Mouse (Mus musculus): ENCODE data around the gene 9930021J03Rik. TPM values are rescaled to one million over a fixed set of nuclear protein-coding genes. Genes with fewer than 3 reads are reported as not detected.

Gene 9930021J03Rik
- polyA plus RNA-seq, 1 experiment = 33.7 TPM

DNA sequence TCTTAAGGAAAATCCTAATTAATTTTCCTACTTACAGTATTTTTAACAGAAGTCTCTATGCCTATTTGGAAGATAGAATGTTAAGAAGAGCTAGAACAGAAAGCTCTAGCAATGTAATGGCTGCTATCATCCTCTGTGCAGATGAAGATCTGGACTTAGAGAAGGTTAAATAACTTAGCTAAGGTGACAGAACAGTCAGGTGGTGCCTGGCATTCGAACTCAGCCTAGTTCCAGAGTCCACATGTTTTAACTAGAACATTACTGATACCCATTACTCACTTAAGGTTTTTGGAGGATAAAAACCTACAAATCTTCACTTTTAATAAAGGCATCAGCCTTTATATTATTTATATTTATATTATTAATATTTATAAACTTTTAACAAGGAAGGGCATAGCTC lies 65.1 kb downstream of the 9930021J03Rik start:
- Histone ChIP-seq H3K4me1 (ENCODE audit: control insufficient read depth, insufficient read depth, low read length) (no peaks in the 10 kb centered on the region), H3K4me3 (ENCODE audit: low read depth, low read length) (no peak overlapping the region), H3K9ac (ENCODE audit: low read depth, poor library complexity, severe bottlenecking) (no peak overlapping the region), H3K36me3 (ENCODE audit: control insufficient read depth, insufficient read depth, low read length, poor library complexity, severe bottlenecking) (no peaks in the 10 kb centered on the region), H3K9me3 (replicated peaks; ENCODE audit: control insufficient read depth, insufficient read depth, low read length, poor library complexity, severe bottlenecking) (no peaks in the 10 kb centered on the region), H3K27ac (ENCODE audit: insufficient read depth, low read length) (no peak overlapping the region), H3K27me3 (ENCODE audit: control insufficient read depth, insufficient read depth, low read length, poor library complexity, severe bottlenecking) (no peaks in the 10 kb centered on the region)
- TF ChIP-seq POLR2A (IDR thresholded peaks at IDR 0.05; ENCODE audit: insufficient read depth, low read length) = no peak
- TF ChIP-seq CTCF (IDR thresholded peaks at IDR 0.05; ENCODE audit: low read depth, low read length) = no peak
- TF ChIP-seq EP300 (IDR thresholded peaks at IDR 0.05; ENCODE audit: insufficient read depth, low read depth, low read length) = no peak

DNA sequence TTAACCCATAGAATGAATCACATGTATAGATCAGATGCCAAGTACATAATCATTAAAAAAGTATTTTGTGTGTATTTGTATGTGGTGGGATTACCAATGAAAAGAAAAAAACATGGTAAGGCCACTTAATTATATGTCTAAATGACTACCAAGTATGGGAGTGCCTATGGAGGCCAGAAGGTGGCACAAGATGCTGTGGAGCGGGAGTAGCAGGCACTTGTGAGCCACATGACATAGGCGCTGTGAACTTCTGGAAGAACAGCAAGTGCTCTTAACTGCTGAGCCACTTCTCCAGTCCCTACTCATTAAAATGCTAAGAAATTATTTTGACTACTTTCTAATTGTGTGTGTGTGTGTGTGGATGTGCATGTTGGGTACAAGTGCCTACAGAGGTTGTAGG lies 66.2 kb downstream of the 9930021J03Rik start:
- Histone ChIP-seq H3K4me1 (ENCODE audit: control insufficient read depth, insufficient read depth, low read length) (no peaks in the 10 kb centered on the region), H3K36me3 (ENCODE audit: control insufficient read depth, insufficient read depth, low read length, poor library complexity, severe bottlenecking) (no peaks in the 10 kb centered on the region), H3K27me3 (ENCODE audit: control insufficient read depth, insufficient read depth, low read length, poor library complexity, severe bottlenecking) (no peaks in the 10 kb centered on the region), H3K9ac (ENCODE audit: low read depth, poor library complexity, severe bottlenecking) (no peak overlapping the region), H3K9me3 (replicated peaks; ENCODE audit: control insufficient read depth, insufficient read depth, low read length, poor library complexity, severe bottlenecking) (no peaks in the 10 kb centered on the region), H3K27ac (ENCODE audit: insufficient read depth, low read length) (no peak overlapping the region), H3K4me3 (ENCODE audit: low read depth, low read length) (no peak overlapping the region)
- no peak for TF ChIP-seq CTCF (IDR thresholded peaks at IDR 0.05; ENCODE audit: low read depth, low read length)
- no peak for TF ChIP-seq EP300 (IDR thresholded peaks at IDR 0.05; ENCODE audit: insufficient read depth, low read depth, low read length)
- TF ChIP-seq POLR2A (IDR thresholded peaks at IDR 0.05; ENCODE audit: insufficient read depth, low read length) = no peak

DNA sequence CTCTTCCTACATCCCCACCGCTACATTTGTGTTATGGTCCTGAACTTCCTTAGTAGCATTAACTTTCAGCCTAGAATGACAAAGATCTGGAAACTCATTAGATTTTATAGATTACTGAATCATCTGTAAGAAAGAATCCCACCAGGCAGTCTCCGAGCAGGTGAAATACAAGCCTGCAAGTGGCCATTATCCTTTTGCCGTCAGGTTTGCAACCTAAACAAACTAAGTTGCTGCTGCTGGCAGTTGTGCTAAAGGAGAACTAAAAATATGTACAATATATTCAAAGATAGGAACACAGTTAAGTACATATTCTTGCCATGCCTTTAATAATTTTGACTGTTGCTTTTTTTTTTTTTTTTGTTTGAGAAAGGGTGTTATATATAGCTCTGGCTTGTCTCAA lies 70.4 kb downstream of the 9930021J03Rik start:
- Histone ChIP-seq H3K4me3 (ENCODE audit: low read depth, low read length) (no peak overlapping the region), H3K36me3 (ENCODE audit: control insufficient read depth, insufficient read depth, low read length, poor library complexity, severe bottlenecking) (no peaks in the 10 kb centered on the region), H3K9me3 (replicated peaks; ENCODE audit: control insufficient read depth, insufficient read depth, low read length, poor library complexity, severe bottlenecking) (no peaks in the 10 kb centered on the region), H3K4me1 (ENCODE audit: control insufficient read depth, insufficient read depth, low read length) (no peaks in the 10 kb centered on the region), H3K9ac (ENCODE audit: low read depth, poor library complexity, severe bottlenecking) (no peak overlapping the region), H3K27ac (ENCODE audit: insufficient read depth, low read length) (no peak overlapping the region), H3K27me3 (ENCODE audit: control insufficient read depth, insufficient read depth, low read length, poor library complexity, severe bottlenecking) (no peaks in the 10 kb centered on the region)
- TF ChIP-seq EP300 (IDR thresholded peaks at IDR 0.05; ENCODE audit: insufficient read depth, low read depth, low read length) (no peak), CTCF (IDR thresholded peaks at IDR 0.05; ENCODE audit: low read depth, low read length) (no peak), POLR2A (IDR thresholded peaks at IDR 0.05; ENCODE audit: insufficient read depth, low read length) (no peak)

DNA sequence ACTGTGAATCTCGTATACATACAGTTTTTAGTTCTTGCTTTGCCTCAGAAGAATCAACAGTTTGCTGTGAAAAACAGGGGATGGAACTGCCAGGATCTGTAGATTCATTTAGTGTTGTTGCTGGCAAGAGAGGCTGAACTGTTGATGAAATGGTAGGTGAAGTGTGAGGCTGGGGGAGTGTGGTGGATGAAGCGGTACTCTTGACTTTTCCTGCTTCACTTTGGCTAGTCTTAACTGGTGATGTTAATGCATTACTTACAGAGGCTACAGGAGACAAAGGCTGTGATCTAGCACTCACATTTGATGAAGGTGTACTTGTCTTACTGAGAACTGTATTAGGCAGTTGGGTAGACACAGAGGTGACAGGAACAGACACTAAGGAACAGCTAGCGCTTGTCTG lies 87.3 kb downstream of the 9930021J03Rik start:
- TF ChIP-seq POLR2A (IDR thresholded peaks at IDR 0.05; ENCODE audit: insufficient read depth, low read length) (no peak), CTCF (IDR thresholded peaks at IDR 0.05; ENCODE audit: low read depth, low read length) (no peak), EP300 (IDR thresholded peaks at IDR 0.05; ENCODE audit: insufficient read depth, low read depth, low read length) (no peak)
- no peak overlapping the region for H3K9ac ChIP-seq (ENCODE audit: low read depth, poor library complexity, severe bottlenecking)
- no peak overlapping the region for H3K4me3 ChIP-seq (ENCODE audit: low read depth, low read length)
- peaks cover 15% of the 10 kb centered on the region for H3K9me3 ChIP-seq (replicated peaks; ENCODE audit: control insufficient read depth, insufficient read depth, low read length, poor library complexity, severe bottlenecking)
- H3K27ac ChIP-seq (ENCODE audit: insufficient read depth, low read length) = no peak overlapping the region
- no peaks in the 10 kb centered on the region for H3K4me1 ChIP-seq (ENCODE audit: control insufficient read depth, insufficient read depth, low read length)
- peaks cover 27% of the 10 kb centered on the region for H3K36me3 ChIP-seq (ENCODE audit: control insufficient read depth, insufficient read depth, low read length, poor library complexity, severe bottlenecking)
- H3K27me3 ChIP-seq (ENCODE audit: control insufficient read depth, insufficient read depth, low read length, poor library complexity, severe bottlenecking) = no peaks in the 10 kb centered on the region

DNA sequence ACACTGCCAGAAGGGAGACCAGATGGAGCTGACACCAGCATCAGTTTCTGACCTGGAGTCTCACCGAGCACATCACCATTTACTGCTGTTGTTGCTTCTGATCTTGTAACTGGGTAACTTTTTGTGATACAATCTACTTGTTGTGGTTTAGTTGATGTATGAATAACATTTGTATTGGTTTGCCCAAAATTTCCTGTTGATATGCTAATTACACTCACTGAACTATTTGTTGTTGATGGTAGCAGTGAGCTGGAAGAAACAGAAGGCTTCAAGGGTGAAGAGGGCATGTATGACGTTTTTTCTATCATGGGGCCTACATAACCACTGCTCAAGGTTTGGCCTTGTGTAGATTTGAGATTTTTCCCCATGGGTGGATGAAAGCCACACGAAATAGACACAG lies 87.9 kb downstream of the 9930021J03Rik start:
- no peak overlapping the region for H3K27ac ChIP-seq (ENCODE audit: insufficient read depth, low read length)
- H3K36me3 ChIP-seq (ENCODE audit: control insufficient read depth, insufficient read depth, low read length, poor library complexity, severe bottlenecking) = peaks cover 27% of the 10 kb centered on the region
- no peaks in the 10 kb centered on the region for H3K27me3 ChIP-seq (ENCODE audit: control insufficient read depth, insufficient read depth, low read length, poor library complexity, severe bottlenecking)
- TF ChIP-seq CTCF (IDR thresholded peaks at IDR 0.05; ENCODE audit: low read depth, low read length) = no peak
- no peak for TF ChIP-seq POLR2A (IDR thresholded peaks at IDR 0.05; ENCODE audit: insufficient read depth, low read length)
- no peak for TF ChIP-seq EP300 (IDR thresholded peaks at IDR 0.05; ENCODE audit: insufficient read depth, low read depth, low read length)
- no peak overlapping the region for H3K9ac ChIP-seq (ENCODE audit: low read depth, poor library complexity, severe bottlenecking)
- no peak overlapping the region for H3K4me3 ChIP-seq (ENCODE audit: low read depth, low read length)
- H3K4me1 ChIP-seq (ENCODE audit: control insufficient read depth, insufficient read depth, low read length) = no peaks in the 10 kb centered on the region
- peaks cover 15% of the 10 kb centered on the region for H3K9me3 ChIP-seq (replicated peaks; ENCODE audit: control insufficient read depth, insufficient read depth, low read length, poor library complexity, severe bottlenecking)

DNA sequence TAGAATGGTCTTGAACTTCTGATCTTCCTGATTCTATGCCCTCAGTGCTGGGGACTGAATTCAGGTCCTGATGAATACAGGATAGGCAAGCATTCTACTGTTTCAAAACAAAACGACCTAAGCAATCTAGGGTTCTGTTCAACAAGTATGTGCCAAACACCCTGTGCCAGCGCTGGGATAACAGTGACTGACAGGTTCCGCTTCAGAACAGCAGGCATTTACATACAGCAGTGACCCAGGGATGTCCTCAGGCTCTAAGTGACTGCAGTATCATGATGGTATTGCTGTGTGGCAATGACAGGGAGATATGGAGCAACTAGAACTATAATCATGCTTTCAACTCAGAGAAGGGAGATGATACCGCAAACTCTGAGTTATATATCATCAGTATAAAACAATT lies 92.3 kb downstream of the 9930021J03Rik start:
- Histone ChIP-seq H3K36me3 (ENCODE audit: control insufficient read depth, insufficient read depth, low read length, poor library complexity, severe bottlenecking) (peaks cover 19% of the 10 kb centered on the region), H3K9me3 (replicated peaks; ENCODE audit: control insufficient read depth, insufficient read depth, low read length, poor library complexity, severe bottlenecking) (peaks cover 15% of the 10 kb centered on the region), H3K27me3 (ENCODE audit: control insufficient read depth, insufficient read depth, low read length, poor library complexity, severe bottlenecking) (no peaks in the 10 kb centered on the region), H3K9ac (ENCODE audit: low read depth, poor library complexity, severe bottlenecking) (no peak overlapping the region), H3K4me1 (ENCODE audit: control insufficient read depth, insufficient read depth, low read length) (no peaks in the 10 kb centered on the region), H3K4me3 (ENCODE audit: low read depth, low read length) (no peak overlapping the region), H3K27ac (ENCODE audit: insufficient read depth, low read length) (no peak overlapping the region)
- TF ChIP-seq CTCF (IDR thresholded peaks at IDR 0.05; ENCODE audit: low read depth, low read length) = no peak

All from ES-Bruce4 (cell line).